Mouse (Mus musculus): Measurements from ENCODE around the gene Nlgn1. TPM values are rescaled to one million over a fixed set of nuclear protein-coding genes. Genes with fewer than 3 reads are reported as not detected.

Nlgn1 gene
- total RNA-seq, 1 experiment, result 0.04 TPM

DNA sequence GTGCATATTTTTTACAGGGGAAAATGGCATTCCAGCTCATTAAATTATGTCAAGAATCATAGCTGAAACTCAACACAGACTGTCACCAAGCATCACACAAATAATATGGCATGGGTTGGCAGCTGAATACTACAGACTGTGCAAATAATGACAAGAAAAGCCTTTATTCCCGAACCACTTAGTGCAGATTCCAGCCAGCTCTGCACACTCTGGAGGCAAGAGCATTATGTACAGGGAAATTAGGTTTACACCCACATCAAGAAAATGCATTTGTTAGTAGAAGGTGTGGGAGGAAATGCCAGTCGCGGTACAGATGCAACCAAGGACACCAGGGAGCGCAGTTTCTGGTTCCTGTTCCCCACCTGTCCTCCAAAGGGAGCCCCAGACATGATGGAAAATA is 558.4 kb downstream of the Nlgn1 start:
- TF ChIP-seq ZNF384 (IDR thresholded peaks at IDR 0.05; ENCODE audit: low read depth, low read length) (no peak), HCFC1 (IDR thresholded peaks at IDR 0.05; ENCODE audit: borderline replicate concordance, insufficient read depth, low read length) (no peak), MAFK (IDR thresholded peaks at IDR 0.05; ENCODE audit: insufficient read depth, low read depth, low read length) (no peak), ZC3H11A (IDR thresholded peaks at IDR 0.05; ENCODE audit: borderline replicate concordance, low read depth, low read length) (no peak), CHD2 (IDR thresholded peaks at IDR 0.05; ENCODE audit: low read depth, low read length) (no peak)
- in situ Hi-C loops (cut with MboI; ENCODE audit: low sequenced_read_pairs in 2 of 2, unreplicated experiment in 2 of 2), result no loop called here
- no peaks in the 10 kb centered on the region for H3K4me1 ChIP-seq (ENCODE audit: control insufficient read depth in 2 of 2, insufficient read depth in 2 of 2, low read length in 2 of 2, poor library complexity in 1 of 2)
- no peaks in the 10 kb centered on the region for H3K9me3 ChIP-seq (ENCODE audit: control insufficient read depth, insufficient read depth, low read depth, low read length)
- no peak for DNase-seq (ENCODE audit: low read depth, low spot score)
- no peak overlapping the region for H3K9ac ChIP-seq (ENCODE audit: insufficient read depth, low read depth, low read length, poor library complexity, severe bottlenecking)
- no peak overlapping the region for H3K27ac ChIP-seq (ENCODE audit: insufficient read depth, low read depth, low read length, poor library complexity, severe bottlenecking)
- H3K36me3 ChIP-seq (ENCODE audit: control insufficient read depth, insufficient read depth, low read length, poor library complexity, severe bottlenecking), result no peaks in the 10 kb centered on the region
- no peak overlapping the region for H3K4me3 ChIP-seq (ENCODE audit: insufficient read depth in 1 of 2, low read depth in 1 of 2, low read length in 2 of 2, poor library complexity in 1 of 2, severe bottlenecking in 1 of 2)

DNA sequence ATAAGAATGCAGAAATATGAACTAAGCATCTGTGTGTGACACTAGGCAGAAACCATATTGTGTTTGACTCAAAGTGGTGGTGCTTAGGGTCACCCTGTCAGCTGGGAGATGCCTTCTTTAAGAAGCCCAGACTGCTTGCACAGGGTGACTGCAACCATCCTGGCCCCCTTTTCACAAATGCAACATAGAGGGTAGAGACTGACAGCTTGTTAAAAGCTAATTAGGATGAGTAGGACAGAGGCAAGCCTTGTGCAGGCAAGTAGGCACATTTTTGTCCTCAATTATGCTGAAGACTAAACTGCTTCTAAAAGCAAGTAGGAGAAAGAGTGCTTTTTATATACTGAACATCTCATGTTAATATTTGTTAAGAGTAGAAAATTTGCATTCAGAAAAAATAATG is 558.8 kb downstream of the Nlgn1 start:
- no peak for DNase-seq (ENCODE audit: low read depth, low spot score)
- in situ Hi-C loops (cut with MboI; ENCODE audit: low sequenced_read_pairs in 2 of 2, unreplicated experiment in 2 of 2), result no loop called here
- Histone ChIP-seq H3K27ac (ENCODE audit: insufficient read depth, low read depth, low read length, poor library complexity, severe bottlenecking) (no peak overlapping the region), H3K4me3 (ENCODE audit: insufficient read depth in 1 of 2, low read depth in 1 of 2, low read length in 2 of 2, poor library complexity in 1 of 2, severe bottlenecking in 1 of 2) (no peak overlapping the region), H3K4me1 (ENCODE audit: control insufficient read depth in 2 of 2, insufficient read depth in 2 of 2, low read length in 2 of 2, poor library complexity in 1 of 2) (no peaks in the 10 kb centered on the region), H3K9ac (ENCODE audit: insufficient read depth, low read depth, low read length, poor library complexity, severe bottlenecking) (no peak overlapping the region), H3K9me3 (ENCODE audit: control insufficient read depth, insufficient read depth, low read depth, low read length) (no peaks in the 10 kb centered on the region), H3K36me3 (ENCODE audit: control insufficient read depth, insufficient read depth, low read length, poor library complexity, severe bottlenecking) (no peaks in the 10 kb centered on the region)
- TF ChIP-seq ZNF384 (IDR thresholded peaks at IDR 0.05; ENCODE audit: low read depth, low read length), result no peak

DNA sequence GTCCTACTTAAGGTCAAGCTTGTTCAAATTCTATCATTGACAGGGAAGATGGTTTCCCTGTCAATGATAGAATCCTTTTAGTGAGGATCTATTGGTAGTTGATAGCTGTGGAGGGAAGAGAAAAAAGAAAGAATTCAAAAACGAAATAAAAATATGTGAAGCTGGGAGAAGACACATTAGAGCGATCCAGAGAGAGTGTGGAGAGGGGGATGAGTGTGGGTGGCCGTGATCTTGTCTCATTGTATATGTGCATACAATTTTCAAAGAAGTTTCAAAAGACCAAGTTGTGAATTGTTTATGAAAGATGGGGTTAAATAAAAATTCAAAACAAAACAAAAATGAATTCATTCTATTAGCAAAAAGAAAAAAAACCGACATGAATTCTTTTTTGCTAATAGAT is 568.6 kb downstream of the Nlgn1 start:
- H3K9ac ChIP-seq (ENCODE audit: insufficient read depth, low read depth, low read length, poor library complexity, severe bottlenecking), result no peak overlapping the region
- in situ Hi-C loops (cut with MboI; ENCODE audit: low sequenced_read_pairs in 2 of 2, unreplicated experiment in 2 of 2), result no loop called here
- no peaks in the 10 kb centered on the region for H3K36me3 ChIP-seq (ENCODE audit: control insufficient read depth, insufficient read depth, low read length, poor library complexity, severe bottlenecking)
- no peaks in the 10 kb centered on the region for H3K9me3 ChIP-seq (ENCODE audit: control insufficient read depth, insufficient read depth, low read depth, low read length)
- TF ChIP-seq ZNF384 (IDR thresholded peaks at IDR 0.05; ENCODE audit: low read depth, low read length) (no peak), CHD2 (IDR thresholded peaks at IDR 0.05; ENCODE audit: low read depth, low read length) (no peak), HCFC1 (IDR thresholded peaks at IDR 0.05; ENCODE audit: borderline replicate concordance, insufficient read depth, low read length) (no peak), MAFK (IDR thresholded peaks at IDR 0.05; ENCODE audit: insufficient read depth, low read depth, low read length) (no peak), ZC3H11A (IDR thresholded peaks at IDR 0.05; ENCODE audit: borderline replicate concordance, low read depth, low read length) (no peak)
- no peaks in the 10 kb centered on the region for H3K4me1 ChIP-seq (ENCODE audit: control insufficient read depth in 2 of 2, insufficient read depth in 2 of 2, low read length in 2 of 2, poor library complexity in 1 of 2)
- no peak overlapping the region for H3K27ac ChIP-seq (ENCODE audit: insufficient read depth, low read depth, low read length, poor library complexity, severe bottlenecking)
- no peak for DNase-seq (ENCODE audit: low read depth, low spot score)
- H3K4me3 ChIP-seq (ENCODE audit: insufficient read depth in 1 of 2, low read depth in 1 of 2, low read length in 2 of 2, poor library complexity in 1 of 2, severe bottlenecking in 1 of 2), result no peak overlapping the region

DNA sequence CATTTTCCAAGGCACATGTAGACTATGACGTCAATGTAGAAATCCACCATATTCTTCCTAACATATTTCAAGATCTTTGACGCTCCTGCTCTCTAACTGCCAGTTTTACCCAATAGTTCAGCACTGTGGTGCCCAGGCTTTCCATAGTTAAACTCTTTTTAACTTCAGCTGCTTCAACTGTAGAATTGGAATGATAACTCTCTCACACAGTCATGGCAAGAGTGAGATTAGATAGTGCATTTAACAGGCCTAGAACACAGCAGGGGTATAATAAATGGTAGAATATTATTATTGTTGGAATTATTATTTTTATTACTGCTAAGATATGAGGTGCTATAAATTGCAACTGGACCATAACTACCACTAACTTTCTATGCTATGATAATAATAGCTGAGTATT is 574.4 kb downstream of the Nlgn1 start:
- TF ChIP-seq CHD2 (IDR thresholded peaks at IDR 0.05; ENCODE audit: low read depth, low read length) (no peak), ZC3H11A (IDR thresholded peaks at IDR 0.05; ENCODE audit: borderline replicate concordance, low read depth, low read length) (no peak), ZNF384 (IDR thresholded peaks at IDR 0.05; ENCODE audit: low read depth, low read length) (no peak), MAFK (IDR thresholded peaks at IDR 0.05; ENCODE audit: insufficient read depth, low read depth, low read length) (no peak), HCFC1 (IDR thresholded peaks at IDR 0.05; ENCODE audit: borderline replicate concordance, insufficient read depth, low read length) (no peak)
- Histone ChIP-seq H3K4me1 (ENCODE audit: control insufficient read depth in 2 of 2, insufficient read depth in 2 of 2, low read length in 2 of 2, poor library complexity in 1 of 2) (no peaks in the 10 kb centered on the region), H3K27ac (ENCODE audit: insufficient read depth, low read depth, low read length, poor library complexity, severe bottlenecking) (no peak overlapping the region), H3K9ac (ENCODE audit: insufficient read depth, low read depth, low read length, poor library complexity, severe bottlenecking) (no peak overlapping the region), H3K36me3 (ENCODE audit: control insufficient read depth, insufficient read depth, low read length, poor library complexity, severe bottlenecking) (no peaks in the 10 kb centered on the region), H3K4me3 (ENCODE audit: insufficient read depth in 1 of 2, low read depth in 1 of 2, low read length in 2 of 2, poor library complexity in 1 of 2, severe bottlenecking in 1 of 2) (no peak overlapping the region), H3K9me3 (ENCODE audit: control insufficient read depth, insufficient read depth, low read depth, low read length) (no peaks in the 10 kb centered on the region)
- DNase-seq (ENCODE audit: low read depth, low spot score), result no peak
- in situ Hi-C loops (cut with MboI; ENCODE audit: low sequenced_read_pairs in 2 of 2, unreplicated experiment in 2 of 2), result no loop called here

DNA sequence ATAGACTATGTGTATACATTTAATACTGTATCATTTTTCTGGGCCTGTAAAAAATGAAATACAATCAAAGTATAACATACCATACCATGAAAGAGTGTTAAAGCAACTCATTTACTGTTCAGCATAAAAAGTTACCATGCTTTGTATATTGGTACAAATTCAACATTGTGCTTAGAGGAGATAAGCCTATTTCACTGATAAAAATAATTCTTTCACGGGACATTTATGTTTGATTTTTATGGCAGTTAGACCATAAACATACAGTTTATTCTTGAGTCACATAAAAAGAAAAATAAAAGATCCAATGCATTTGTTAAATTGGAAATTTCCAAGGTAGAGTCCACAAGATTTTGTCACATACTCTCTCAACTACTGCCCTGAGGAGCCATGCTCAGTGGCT is 608.1 kb downstream of the Nlgn1 start:
- TF ChIP-seq HCFC1 (IDR thresholded peaks at IDR 0.05; ENCODE audit: borderline replicate concordance, insufficient read depth, low read length) (no peak), ZNF384 (IDR thresholded peaks at IDR 0.05; ENCODE audit: low read depth, low read length) (no peak), CHD2 (IDR thresholded peaks at IDR 0.05; ENCODE audit: low read depth, low read length) (no peak), ZC3H11A (IDR thresholded peaks at IDR 0.05; ENCODE audit: borderline replicate concordance, low read depth, low read length) (no peak), MAFK (IDR thresholded peaks at IDR 0.05; ENCODE audit: insufficient read depth, low read depth, low read length) (no peak)

More for the DNA sequence above, 608.1 kb downstream of the Nlgn1 start:
- Histone ChIP-seq H3K9me3 (ENCODE audit: control insufficient read depth, insufficient read depth, low read depth, low read length) (no peaks in the 10 kb centered on the region), H3K27ac (ENCODE audit: insufficient read depth, low read depth, low read length, poor library complexity, severe bottlenecking) (no peak overlapping the region), H3K4me3 (ENCODE audit: insufficient read depth in 1 of 2, low read depth in 1 of 2, low read length in 2 of 2, poor library complexity in 1 of 2, severe bottlenecking in 1 of 2) (no peak overlapping the region), H3K9ac (ENCODE audit: insufficient read depth, low read depth, low read length, poor library complexity, severe bottlenecking) (no peak overlapping the region), H3K36me3 (ENCODE audit: control insufficient read depth, insufficient read depth, low read length, poor library complexity, severe bottlenecking) (no peaks in the 10 kb centered on the region), H3K4me1 (ENCODE audit: control insufficient read depth in 2 of 2, insufficient read depth in 2 of 2, low read length in 2 of 2, poor library complexity in 1 of 2) (no peaks in the 10 kb centered on the region)
- no peak for DNase-seq (ENCODE audit: low read depth, low spot score)
- in situ Hi-C loops (cut with MboI; ENCODE audit: low sequenced_read_pairs in 2 of 2, unreplicated experiment in 2 of 2), result no loop called here
